Mouse (Mus musculus): ENCODE results near the gene Zfp593. TPM values are rescaled to one million over a fixed set of nuclear protein-coding genes. Genes with fewer than 3 reads are reported as not detected.

Zfp593 gene
- 2.6 and 8.0 TPM in 2 replicates for polyA plus RNA-seq (2011; ENCODE audit: insufficient read depth, insufficient read length, low replicate concordance, missing spikeins)

DNA sequence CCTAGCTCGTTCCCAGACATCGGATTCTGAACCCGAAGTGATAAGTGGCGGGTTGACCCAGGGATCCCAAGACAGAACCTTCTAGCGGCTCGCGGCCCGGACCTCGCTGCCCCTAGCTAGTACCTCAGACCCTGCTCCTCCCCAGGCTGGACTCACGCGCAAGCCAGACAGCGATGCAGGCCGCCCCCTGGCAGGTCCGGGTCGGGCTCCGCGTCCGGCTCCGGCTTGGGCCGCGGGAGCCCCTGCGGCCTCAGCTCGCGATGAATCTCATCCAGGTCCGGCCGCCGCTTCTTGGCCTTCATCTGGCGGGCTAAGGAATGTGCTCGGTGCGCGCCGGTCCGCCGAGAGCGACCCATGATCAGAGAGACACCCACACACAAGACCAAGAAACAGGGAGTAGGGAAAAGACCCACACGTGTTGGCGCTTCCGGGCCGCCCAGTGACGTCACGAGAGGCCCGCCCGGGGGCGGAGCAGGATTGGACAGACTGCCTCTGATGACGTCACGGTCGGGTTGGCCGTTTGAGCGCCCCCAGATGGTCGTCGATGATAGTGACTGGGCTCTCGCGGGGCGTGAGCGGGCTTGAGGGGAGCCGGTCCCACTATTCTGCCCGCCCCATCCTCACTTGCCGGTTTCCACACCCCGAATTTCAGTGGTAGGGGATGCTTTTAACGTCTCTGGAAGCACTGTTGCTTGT is at the start of gene Zfp593:
Zfp593 (minus strand) TSS at position 445 of the 696 bp plus-strand sequence.
- Histone ChIP-seq H3K27ac (ENCODE audit: control insufficient read depth, insufficient read depth, low read depth, low read length, poor library complexity) (no peak within 1 kb of the TSS), H3K4me3 (replicated peaks; ENCODE audit: control insufficient read depth, low read depth, low read length) (peak within 1 kb of the TSS; percentile 90), H3K4me1 (ENCODE audit: control insufficient read depth, insufficient read depth, low read length) (peaks cover 3% of the 10 kb centered on the region; the same call in 1 of the 2 replicates)
- TF ChIP-seq POLR2A (IDR thresholded peaks at IDR 0.05; ENCODE audit: borderline replicate concordance, control insufficient read depth, low read depth, low read length) = peak; percentile 62; the same call in 1 of the 2 replicates
- TF ChIP-seq CTCF (IDR thresholded peaks at IDR 0.05; ENCODE audit: control insufficient read depth, insufficient read depth, low read length) = peak; percentile 77
- under 1% methylated on average over 60 of the region's 60 CpGs for WGBS

DNA sequence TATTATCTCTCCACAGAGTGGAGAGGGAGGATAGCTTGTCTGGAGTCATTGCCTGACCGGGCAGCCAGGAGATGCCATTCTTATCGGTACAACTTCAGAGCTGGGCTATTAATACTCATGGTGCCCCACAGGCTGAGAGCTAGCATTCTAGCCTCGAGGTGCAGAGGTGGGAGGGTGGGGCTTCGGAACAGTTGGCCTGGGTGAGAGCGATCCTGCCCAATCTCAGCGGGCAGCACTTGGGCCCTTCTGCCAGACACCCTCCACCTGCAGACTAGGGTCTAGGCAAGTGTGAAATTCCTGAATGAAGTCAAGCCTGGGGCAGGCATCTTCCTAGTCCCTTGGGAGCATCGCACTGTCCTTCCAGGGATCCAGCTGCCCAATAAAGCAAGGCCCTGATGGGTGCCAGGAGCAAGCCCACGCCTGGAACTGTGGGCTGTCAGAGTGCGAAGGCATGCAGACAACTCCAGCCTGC is 48.3 kb upstream of the Zfp593 start:
- TF ChIP-seq CTCF (IDR thresholded peaks at IDR 0.05; ENCODE audit: control insufficient read depth, insufficient read depth, low read length) (no peak), POLR2A (IDR thresholded peaks at IDR 0.05; ENCODE audit: borderline replicate concordance, control insufficient read depth, low read depth, low read length) (no peak)
- no peaks in the 10 kb centered on the region; the same call in 1 of the 2 replicates for H3K4me1 ChIP-seq (ENCODE audit: control insufficient read depth, insufficient read depth, low read length)
- no peak overlapping the region for H3K27ac ChIP-seq (ENCODE audit: control insufficient read depth, insufficient read depth, low read depth, low read length, poor library complexity)
- 52% methylated on average over 9 of the region's 9 CpGs for WGBS
- H3K4me3 ChIP-seq (replicated peaks; ENCODE audit: control insufficient read depth, low read depth, low read length) = no peak overlapping the region

DNA sequence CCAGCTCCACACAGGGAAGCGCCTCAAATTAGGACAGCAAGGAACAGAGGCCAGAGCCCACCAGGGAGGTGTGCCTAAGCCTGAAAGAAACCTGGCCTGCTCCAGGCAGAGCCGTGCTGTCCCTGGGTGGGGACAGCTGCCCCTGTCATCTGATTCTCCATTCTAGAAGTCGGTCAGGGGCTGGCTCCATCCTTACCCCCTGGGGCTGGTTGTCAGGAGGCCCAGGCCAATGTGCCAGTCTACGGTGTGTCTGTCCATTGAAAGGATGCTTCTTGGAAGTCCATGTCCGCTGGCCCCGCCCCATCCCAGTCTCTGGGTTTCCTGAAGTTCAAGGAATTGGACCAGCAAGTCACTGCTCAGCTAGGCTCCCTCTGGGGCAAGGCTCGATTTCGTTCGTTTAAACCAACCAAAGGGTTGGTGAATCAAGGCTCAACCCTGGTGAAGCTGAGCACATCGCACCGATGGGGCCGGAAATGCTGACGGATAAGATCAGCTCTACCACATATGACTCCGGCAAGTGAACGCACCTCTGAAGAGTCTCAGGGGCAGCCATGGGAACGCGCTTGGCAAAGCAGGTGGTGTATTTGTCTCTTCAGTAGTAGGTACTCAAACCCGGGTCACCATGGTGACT is 47.8 kb upstream of the Zfp593 start:
- WGBS = 67% methylated on average over 18 of the region's 18 CpGs
- no peak overlapping the region for H3K4me3 ChIP-seq (replicated peaks; ENCODE audit: control insufficient read depth, low read depth, low read length)
- TF ChIP-seq POLR2A (IDR thresholded peaks at IDR 0.05; ENCODE audit: borderline replicate concordance, control insufficient read depth, low read depth, low read length) (no peak), CTCF (IDR thresholded peaks at IDR 0.05; ENCODE audit: control insufficient read depth, insufficient read depth, low read length) (no peak)

DNA sequence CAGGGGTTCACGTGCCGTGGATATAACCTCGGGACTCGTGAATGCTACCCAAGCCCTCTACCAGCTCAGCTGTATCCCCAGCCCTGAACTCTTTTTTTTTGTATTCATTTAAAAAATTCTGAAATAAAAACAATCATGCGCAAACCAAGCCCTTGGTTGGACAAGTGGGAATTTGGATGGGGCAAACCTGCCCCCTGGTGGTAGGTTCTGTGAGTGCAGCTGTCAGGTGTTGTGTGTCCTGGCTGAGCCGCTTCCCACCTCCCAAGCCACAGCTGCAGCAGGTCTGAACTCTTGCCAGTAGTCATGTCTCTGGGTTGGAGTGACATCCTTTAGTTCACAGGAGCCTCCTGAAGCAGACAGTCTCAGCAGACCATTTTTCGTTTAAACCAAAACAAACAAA is 46.7 kb upstream of the Zfp593 start:
- peak; percentile 93 for TF ChIP-seq CTCF (IDR thresholded peaks at IDR 0.05; ENCODE audit: control insufficient read depth, insufficient read depth, low read length)
- no peak for TF ChIP-seq POLR2A (IDR thresholded peaks at IDR 0.05; ENCODE audit: borderline replicate concordance, control insufficient read depth, low read depth, low read length)
- H3K4me3 ChIP-seq (replicated peaks; ENCODE audit: control insufficient read depth, low read depth, low read length) = no peak overlapping the region
- no peak overlapping the region for H3K27ac ChIP-seq (ENCODE audit: control insufficient read depth, insufficient read depth, low read depth, low read length, poor library complexity)
- WGBS = 16% methylated on average over 7 of the region's 7 CpGs
- no peaks in the 10 kb centered on the region; the same call in 1 of the 2 replicates for H3K4me1 ChIP-seq (ENCODE audit: control insufficient read depth, insufficient read depth, low read length)

More for the DNA sequence above, 47.8 kb upstream of the Zfp593 start:
- no peak overlapping the region for H3K27ac ChIP-seq (ENCODE audit: control insufficient read depth, insufficient read depth, low read depth, low read length, poor library complexity)
- no peaks in the 10 kb centered on the region; the same call in 1 of the 2 replicates for H3K4me1 ChIP-seq (ENCODE audit: control insufficient read depth, insufficient read depth, low read length)

DNA sequence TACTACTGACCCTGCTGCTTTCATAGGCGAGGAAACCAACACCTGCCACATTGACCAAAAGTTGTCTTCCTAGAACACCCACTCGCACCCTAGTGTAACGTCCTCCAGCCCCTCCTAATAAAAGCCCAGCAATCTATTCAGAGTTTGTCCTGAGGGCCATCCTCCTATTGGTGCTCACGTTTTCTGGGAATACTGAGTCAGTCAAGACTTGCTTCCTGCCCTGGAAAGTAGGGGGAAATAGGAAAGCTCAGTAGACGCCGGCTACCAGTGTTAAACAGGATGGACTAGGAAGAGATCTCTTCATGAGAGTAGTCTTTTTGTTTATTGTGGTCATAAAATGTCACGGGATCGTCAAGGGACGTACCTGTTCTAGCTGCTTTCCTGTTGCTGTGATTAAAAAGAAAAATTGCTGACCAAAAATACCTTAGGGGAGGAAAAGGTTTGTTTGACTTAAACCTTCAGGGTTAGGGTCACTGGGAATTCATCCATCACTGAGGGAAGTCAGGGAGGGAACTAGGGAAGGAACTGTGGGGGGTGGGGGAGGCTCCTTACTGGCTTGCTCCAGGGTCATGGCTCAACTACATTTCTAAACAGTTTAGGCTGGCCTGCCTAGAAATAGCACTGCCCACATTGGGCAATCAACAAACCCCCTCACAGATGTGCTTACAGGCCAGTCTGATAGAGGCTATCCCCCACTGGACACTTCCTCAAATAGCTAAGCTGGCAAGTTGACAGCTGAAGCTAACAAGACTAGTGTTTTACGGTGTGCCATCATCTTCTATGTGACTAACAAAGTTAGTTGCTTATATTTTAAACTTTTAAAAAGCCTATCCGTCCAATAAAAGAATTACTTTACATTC is 43.2 kb upstream of the Zfp593 start:
- TF ChIP-seq POLR2A (IDR thresholded peaks at IDR 0.05; ENCODE audit: borderline replicate concordance, control insufficient read depth, low read depth, low read length) (no peak), CTCF (IDR thresholded peaks at IDR 0.05; ENCODE audit: control insufficient read depth, insufficient read depth, low read length) (no peak)
- 28% methylated on average over 11 of the region's 11 CpGs for WGBS
- Histone ChIP-seq H3K4me1 (ENCODE audit: control insufficient read depth, insufficient read depth, low read length) (peaks cover 2% of the 10 kb centered on the region; the same call in 1 of the 2 replicates), H3K4me3 (replicated peaks; ENCODE audit: control insufficient read depth, low read depth, low read length) (peak overlapping the region; percentile 46), H3K27ac (ENCODE audit: control insufficient read depth, insufficient read depth, low read depth, low read length, poor library complexity) (peak overlapping the region; percentile 100; the same call in 1 of the 2 replicates)

DNA sequence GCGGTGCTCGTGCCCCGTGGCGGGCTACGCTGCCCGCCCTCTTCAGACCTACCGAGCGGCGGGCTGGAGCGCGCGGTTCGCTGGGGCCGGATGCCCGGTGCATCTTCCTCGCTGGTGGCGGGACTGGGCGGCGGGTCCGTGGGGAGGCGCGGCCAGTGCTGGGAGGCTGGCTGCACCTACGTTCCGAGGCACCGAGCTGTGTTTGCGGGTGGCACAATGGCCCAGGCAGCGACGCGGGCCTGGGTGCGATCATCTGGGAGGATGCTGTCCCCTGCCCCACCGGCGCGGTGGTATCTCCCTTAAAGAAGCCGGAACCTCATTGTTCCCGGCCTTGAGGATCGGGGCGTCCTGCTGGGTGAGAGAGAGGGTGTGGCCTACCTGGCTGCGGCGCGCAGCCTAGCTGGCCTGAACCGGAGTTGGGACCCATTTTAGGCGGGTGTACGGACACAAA is 42.2 kb upstream of the Zfp593 start, which contains the start of gene Pdik1l:
Pdik1l (minus strand) TSS at position 321 of the 451 bp plus-strand sequence.
- H3K4me1 ChIP-seq (ENCODE audit: control insufficient read depth, insufficient read depth, low read length) = peaks cover 2% of the 10 kb centered on the region; the same call in 1 of the 2 replicates
- WGBS = under 1% methylated on average over 43 of the region's 43 CpGs
- peak within 1 kb of the TSS; percentile 100 for H3K27ac ChIP-seq (ENCODE audit: control insufficient read depth, insufficient read depth, low read depth, low read length, poor library complexity)
- peak within 1 kb of the TSS; percentile 99 for H3K4me3 ChIP-seq (replicated peaks; ENCODE audit: control insufficient read depth, low read depth, low read length)
- TF ChIP-seq CTCF (IDR thresholded peaks at IDR 0.05; ENCODE audit: control insufficient read depth, insufficient read depth, low read length) (no peak), POLR2A (IDR thresholded peaks at IDR 0.05; ENCODE audit: borderline replicate concordance, control insufficient read depth, low read depth, low read length) (peak; percentile 73; the same call in 1 of the 2 replicates)

DNA sequence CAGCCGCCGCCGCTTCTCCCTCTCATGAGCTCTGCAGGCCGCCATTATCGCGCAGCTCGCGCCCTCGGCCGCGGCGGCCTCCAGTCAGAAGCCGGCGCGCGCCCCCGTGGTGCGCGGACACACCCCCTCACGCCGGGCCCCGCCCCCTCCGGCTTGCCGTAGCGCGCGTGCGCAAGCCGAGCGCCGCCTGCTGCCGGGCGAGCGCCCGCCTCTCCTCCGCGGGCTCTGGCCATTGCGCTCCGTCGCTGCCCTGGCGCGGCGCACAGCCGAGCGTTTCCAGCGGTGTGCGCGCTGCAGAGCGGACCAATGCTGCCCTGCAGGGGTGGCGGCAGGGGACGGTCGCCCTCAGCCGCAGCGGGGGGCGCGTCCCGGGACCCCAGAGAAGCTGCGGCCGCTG is 41.8 kb upstream of the Zfp593 start:
- peak overlapping the region; percentile 100 for H3K27ac ChIP-seq (ENCODE audit: control insufficient read depth, insufficient read depth, low read depth, low read length, poor library complexity)
- peaks cover 2% of the 10 kb centered on the region; the same call in 1 of the 2 replicates for H3K4me1 ChIP-seq (ENCODE audit: control insufficient read depth, insufficient read depth, low read length)
- TF ChIP-seq POLR2A (IDR thresholded peaks at IDR 0.05; ENCODE audit: borderline replicate concordance, control insufficient read depth, low read depth, low read length) (peak; percentile 86; the same call in 1 of the 2 replicates), CTCF (IDR thresholded peaks at IDR 0.05; ENCODE audit: control insufficient read depth, insufficient read depth, low read length) (no peak)
- WGBS = under 1% methylated on average over 58 of the region's 59 CpGs
- H3K4me3 ChIP-seq (replicated peaks; ENCODE audit: control insufficient read depth, low read depth, low read length) = peak overlapping the region; percentile 99
